Comparison of ENCODE assay signal across 8 mouse cellular contexts in the genomic region with DNA sequence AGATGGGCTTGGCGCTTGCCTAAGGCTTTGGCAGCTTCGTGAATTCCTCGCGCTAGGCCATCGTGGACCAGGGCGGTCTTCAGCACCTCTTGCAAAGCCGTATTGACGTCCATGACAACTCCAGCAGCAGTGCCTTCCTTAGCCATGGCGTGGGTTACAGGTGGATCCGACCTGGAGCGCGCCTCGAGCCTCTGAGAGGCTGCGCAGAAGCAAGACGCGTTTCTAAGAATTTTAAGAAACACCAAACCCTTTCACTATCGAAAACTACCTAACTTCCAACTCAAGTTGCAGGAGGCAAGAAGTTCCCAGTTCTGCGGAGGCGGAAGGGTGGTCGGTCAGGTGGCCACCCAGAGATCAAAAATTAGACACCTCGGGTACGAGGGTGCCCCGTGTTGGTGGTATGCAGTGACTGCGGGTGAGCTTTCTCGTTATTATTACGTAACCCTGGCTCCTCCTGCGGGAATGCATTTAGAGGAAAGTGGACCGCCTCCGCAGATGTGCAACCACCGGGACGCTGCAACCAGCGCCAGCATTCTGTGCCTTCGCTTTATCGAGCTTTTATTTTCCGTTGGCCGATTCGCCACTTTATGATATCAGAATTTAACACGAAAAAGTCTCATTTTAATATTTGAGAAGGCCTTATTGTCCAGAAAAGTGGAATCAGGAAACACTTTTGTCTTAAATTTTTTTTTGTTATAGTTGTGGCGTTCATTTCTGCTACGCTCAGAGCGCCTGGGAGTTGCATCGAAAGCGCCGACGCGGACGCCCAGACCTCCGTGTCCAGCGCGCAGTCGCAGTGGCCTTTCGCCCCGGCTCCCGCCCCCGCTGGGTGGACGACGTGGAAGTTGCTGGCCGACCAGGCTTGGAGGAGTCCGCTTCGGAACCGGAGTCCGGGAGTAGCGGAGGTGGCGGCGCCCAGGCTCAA. TPM values are rescaled to one million over a fixed set of nuclear protein-coding genes. Genes with fewer than 3 reads are reported as not detected.
DNase-seq lines count a peak whose midpoint lies in the region; ATAC-seq and TF ChIP-seq lines count a peak whose summit lies in the region.

A gene (plus strand): TSS at position 288 of the 925 bp plus-strand sequence.

- peak within 1 kb of the TSS; percentile 92 for H3K9ac ChIP-seq in hindbrain, postnatal 0 days (replicated peaks; ENCODE audit: low read length)

- no peaks in the 10 kb centered on the region for H3K9me3 ChIP-seq in hindbrain, postnatal 0 days (ENCODE audit: low read length)

- peaks cover 7% of the 10 kb centered on the region; the same call in 1 of the 2 replicates for H3K4me1 ChIP-seq in hindbrain, postnatal 0 days (ENCODE audit: insufficient read depth, low read length)

- peak within 1 kb of the TSS; percentile 95 for H3K4me2 ChIP-seq in hindbrain, postnatal 0 days (ENCODE audit: low read depth, low read length)

- H3K36me3 ChIP-seq in hindbrain, postnatal 0 days (ENCODE audit: insufficient read depth, low read length), result no peaks in the 10 kb centered on the region

- DNase-seq in WW6 (ENCODE audit: low read depth, low spot score), result peak; percentile 56
- DNase-seq in cerebellum, postnatal 4 days (ENCODE audit: low spot score in 2 of 2), result peak; percentile 86 to 92
- peak; percentile 97 for DNase-seq in gastrocnemius, adult 2 months
- peak; percentile 96 for DNase-seq in hindbrain, postnatal 0 days (ENCODE audit: low spot score)
- peak; percentile 91 to 96 for DNase-seq in left cerebral cortex, adult 2 months (ENCODE audit: extremely low spot score in 1 of 2, low spot score in 2 of 2)
- peak; percentile 91 to 92 for DNase-seq in right cerebral cortex, adult 2 months (ENCODE audit: low spot score in 2 of 2)
- DNase-seq in urinary bladder, postnatal 14 days (ENCODE audit: low spot score), result peak; percentile 94

- peak; percentile 97 for ATAC-seq in hindbrain, postnatal 0 days
- ATAC-seq in megakaryocyte, adult 5-6 weeks (ENCODE audit: poor library complexity, severe bottlenecking), result peak; percentile 85

- peak within 1 kb of the TSS; percentile 95 for H3K27ac ChIP-seq in gastrocnemius, adult 2 months
- peak within 1 kb of the TSS; percentile 76 for H3K27ac ChIP-seq in hindbrain, postnatal 0 days
- peak within 1 kb of the TSS; percentile 97 for H3K27ac ChIP-seq in left cerebral cortex, adult 2 months

- TF ChIP-seq CTCF in gastrocnemius, adult 2 months (IDR thresholded peaks at IDR 0.05), result no peak; the same call in 1 of the 2 replicates
- TF ChIP-seq CTCF in hindbrain, postnatal 0 days (IDR thresholded peaks at IDR 0.05; ENCODE audit: low read depth), result peak; percentile 37
- peak; percentile 7 for TF ChIP-seq CTCF in left cerebral cortex, adult 2 months (IDR thresholded peaks at IDR 0.05)

- no peaks in the 10 kb centered on the region for H3K27me3 ChIP-seq in hindbrain, postnatal 0 days (ENCODE audit: insufficient read depth, low read length)

- WGBS in hindbrain, postnatal 0 days, result under 1% methylated on average over 65 of the region's 65 CpGs

- intact Hi-C loops in gastrocnemius, adult 2 months (cut with DNase I), result loop anchor here (5.0 kb wide), 1 partner anchor 354 kb away; a partner anchor contains a TSS
- intact Hi-C loops in left cerebral cortex, adult 2 months (cut with DNase I), result loop anchor here (2.0 to 5.0 kb wide), 3 partner anchors 109 to 352 kb away; a partner anchor contains a TSS

- H3K4me3 ChIP-seq in gastrocnemius, adult 2 months, result peak within 1 kb of the TSS; percentile 100
- peak within 1 kb of the TSS; percentile 95 for H3K4me3 ChIP-seq in hindbrain, postnatal 0 days (ENCODE audit: low read length)
- peak within 1 kb of the TSS; percentile 98 for H3K4me3 ChIP-seq in left cerebral cortex, adult 2 months

RNA-seq across cellular contexts. Expression of the gene that starts here (rescaled TPM):
- 10 to 100 TPM; 85.3 to 99.9 TPM for total RNA-seq in gastrocnemius, adult 2 months (2021)
- 59.8 and 62.2 TPM in 2 replicates for total RNA-seq in hindbrain, postnatal 0 days (2014; rRNA removed)
- polyA plus RNA-seq in hindbrain, postnatal 0 days (2015; fragmentation: Nextera tagmentation; extraction: Ambion mirVana), result 164 and 166 TPM in 2 replicates
- 100 to 1,000 TPM; 124 to 134 TPM for total RNA-seq in left cerebral cortex, adult 2 months (2021)
- total RNA-seq in megakaryocyte, adult 5-6 weeks (2015), result 76.8 and 80.8 TPM in 2 replicates
- total RNA-seq in megakaryocyte, adult 5-6 weeks (2017), result 72.0 and 81.6 TPM in 2 replicates

Comparison
In these comparisons a context has a peak if more than half of its experiments do, and no peak if none do; other contexts are left out.
1. Peak in every context shown above with its lines: DNase-seq, ATAC-seq, H3K4me3 ChIP-seq and H3K27ac ChIP-seq.